Mouse (Mus musculus) embryonic facial prominence, embryonic 14.5 days (tissue): ENCODE results near the gene Tns3. TPM values are rescaled to one million over a fixed set of nuclear protein-coding genes. Genes with fewer than 3 reads are reported as not detected.
"Not testable (repeated sequence)": the region's sequence is repeated elsewhere in the genome, so short reads cannot be mapped to it uniquely, and the experiment has no call there.

ENCODE experiments used
- ATAC-seq: fragments of 200-750 bp; cut with Nextera tagmentation; 2 replicates; pipeline ENCODE4 v1.8.0; 2017; ENCODE audit warnings: low read depth, moderate number of reproducible peaks, moderate TSS enrichment
- DNase-seq: peaks from one replicate; pipeline ENCODE4 v3.0.0-alpha.2; 2015; ENCODE audit warnings: low spot score
- H3K27ac ChIP-seq: fragments of 300-500 bp; sonication (generic); replicated peaks from 2 replicates; pipeline ENCODE4 v1.5.1; 2014; ENCODE audit warnings: low read depth, mild to moderate bottlenecking, low read length, moderate library complexity
- H3K27me3 ChIP-seq: fragments of 300-500 bp; sonication (generic); replicated peaks from 2 replicates; pipeline ENCODE4 v1.6.1; 2014; ENCODE audit warnings: low read length; ENCODE audit not compliant: control insufficient read depth, insufficient read depth
- H3K36me3 ChIP-seq: fragments of 300-500 bp; sonication (generic); 2 replicates; pipeline ENCODE4 v1.6.1; 2014; ENCODE audit warnings: low read length, mixed read lengths; ENCODE audit not compliant: control insufficient read depth, insufficient read depth
- H3K4me1 ChIP-seq: fragments of 300-500 bp; sonication (generic); 2 replicates; pipeline ENCODE4 v1.6.1; 2014; ENCODE audit warnings: antibody characterized with exemption, low read length; ENCODE audit not compliant: control insufficient read depth, insufficient read depth
- H3K4me2 ChIP-seq: fragments of 300-500 bp; sonication (generic); 2 replicates; pipeline ENCODE4 v1.6.1; 2014; ENCODE audit warnings: low read depth, mild to moderate bottlenecking, low read length, moderate library complexity, mixed read lengths
- H3K4me3 ChIP-seq: fragments of 300-500 bp; sonication (generic); 2 replicates; pipeline ENCODE4 v1.5.1; 2014; ENCODE audit warnings: low read depth, mild to moderate bottlenecking, low read length
- H3K9ac ChIP-seq: fragments of 300-500 bp; sonication (generic); 2 replicates; pipeline ENCODE4 v1.6.1; 2014; ENCODE audit warnings: low read depth, mild to moderate bottlenecking, low read length, moderate library complexity, mixed read lengths
- H3K9me3 ChIP-seq: fragments of 300-500 bp; sonication (generic); 2 replicates; pipeline ENCODE4 v1.6.1; 2016; ENCODE audit warnings: low read length; ENCODE audit not compliant: control insufficient read depth
- WGBS: fragments of 180-500 bp; shearing (Covaris S2); extraction: QIAGEN DNeasy Blood & Tissue Kit; methylation state at CpG from one replicate; pipeline ENCODE4 v1.1.7; 2014; 5-methylcytosine and 5-hydroxymethylcytosine counted together
- polyA plus RNA-seq: library from polyadenylated mRNA; unstranded; fragments of >200 nt; fragmentation: Nextera tagmentation; extraction: Ambion mirVana; gene quantifications from 2 replicates; pipeline ENCODE4 v1.2.1, GENCODE M21; 2014

Gene Tns3
- polyA plus RNA-seq, 1 experiment from 2014 or later = 19.3 TPM

DNA sequence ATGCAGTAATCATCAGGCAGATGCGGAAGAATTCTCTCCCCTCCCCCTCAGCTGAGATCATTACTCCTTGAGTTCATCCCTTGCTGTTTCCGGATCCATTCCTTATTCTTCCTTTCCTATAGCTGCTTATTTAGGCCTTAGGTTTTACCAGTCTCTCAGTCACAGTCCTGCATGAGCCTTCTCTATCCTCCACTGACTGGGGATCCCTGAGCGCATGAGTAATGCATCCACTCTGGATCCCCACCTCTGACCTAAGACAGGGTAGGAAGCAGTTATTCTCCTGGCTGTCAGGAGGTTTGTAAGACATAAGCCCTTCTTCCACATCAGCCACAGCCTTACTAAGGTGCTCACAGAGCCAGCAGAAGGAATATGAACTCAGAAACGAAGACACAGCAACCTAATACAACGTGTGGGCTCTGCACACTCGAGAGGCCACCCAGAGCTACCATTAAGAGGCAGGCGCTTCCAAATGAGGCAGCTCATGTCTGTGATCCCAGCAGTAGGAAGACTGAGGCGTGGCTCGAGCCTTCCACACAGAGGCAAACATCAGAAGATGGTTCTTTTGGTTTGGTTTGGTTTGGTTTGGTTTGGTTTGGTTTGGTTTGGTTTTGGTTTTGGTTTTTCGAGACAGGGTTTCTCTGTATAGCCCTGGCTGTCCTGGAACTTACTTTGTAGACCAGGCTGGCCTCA, 38.3 kb downstream of the Tns3 start:
- DNase-seq = no peak
- Histone ChIP-seq H3K9me3 (no peaks in the 10 kb centered on the region), H3K36me3 (no peaks in the 10 kb centered on the region), H3K4me1 (peaks cover 37% of the 10 kb centered on the region), H3K4me2 (no peak overlapping the region), H3K27ac (peak overlapping the region; percentile 97), H3K9ac (no peak overlapping the region), H3K27me3 (no peaks in the 10 kb centered on the region), H3K4me3 (no peak overlapping the region)
- whole genome bisulfite sequencing = 56% methylated on average over 10 of the region's 10 CpGs
- no peak for ATAC-seq

DNA sequence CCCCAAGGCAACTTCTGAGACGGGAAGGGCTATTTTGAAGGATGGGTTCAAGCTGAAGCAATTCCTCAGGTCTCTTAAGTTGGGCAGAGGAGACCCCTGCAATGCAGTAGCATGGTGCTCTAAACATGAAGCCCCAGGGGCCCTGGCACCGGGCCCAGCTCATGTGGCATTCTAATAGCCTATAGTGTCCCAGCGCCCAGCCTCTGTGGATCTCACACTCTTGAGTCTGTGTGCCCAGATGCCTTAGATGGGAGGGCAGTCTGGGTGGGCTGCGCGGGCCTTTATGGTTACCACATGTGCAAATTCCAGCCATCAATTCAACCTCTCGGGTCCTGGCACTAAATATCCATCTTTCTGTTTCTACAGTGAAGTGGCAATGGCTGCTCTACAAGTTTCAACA, 38.9 kb downstream of the Tns3 start:
- peak overlapping the region; percentile 86; the same call in 1 of the 2 replicates for H3K4me3 ChIP-seq
- H3K27ac ChIP-seq = peak overlapping the region; percentile 97
- H3K4me2 ChIP-seq = peak overlapping the region; percentile 97
- peak overlapping the region; percentile 95; the same call in 1 of the 2 replicates for H3K9ac ChIP-seq
- ATAC-seq (no peak; the same call in 1 of the 2 replicates), DNase-seq (peak; percentile 80)
- WGBS = 31% methylated on average over 6 of the region's 6 CpGs
- peaks cover 37% of the 10 kb centered on the region for H3K4me1 ChIP-seq
- no peaks in the 10 kb centered on the region for H3K36me3 ChIP-seq
- H3K9me3 ChIP-seq = no peaks in the 10 kb centered on the region
- H3K27me3 ChIP-seq = no peaks in the 10 kb centered on the region

DNA sequence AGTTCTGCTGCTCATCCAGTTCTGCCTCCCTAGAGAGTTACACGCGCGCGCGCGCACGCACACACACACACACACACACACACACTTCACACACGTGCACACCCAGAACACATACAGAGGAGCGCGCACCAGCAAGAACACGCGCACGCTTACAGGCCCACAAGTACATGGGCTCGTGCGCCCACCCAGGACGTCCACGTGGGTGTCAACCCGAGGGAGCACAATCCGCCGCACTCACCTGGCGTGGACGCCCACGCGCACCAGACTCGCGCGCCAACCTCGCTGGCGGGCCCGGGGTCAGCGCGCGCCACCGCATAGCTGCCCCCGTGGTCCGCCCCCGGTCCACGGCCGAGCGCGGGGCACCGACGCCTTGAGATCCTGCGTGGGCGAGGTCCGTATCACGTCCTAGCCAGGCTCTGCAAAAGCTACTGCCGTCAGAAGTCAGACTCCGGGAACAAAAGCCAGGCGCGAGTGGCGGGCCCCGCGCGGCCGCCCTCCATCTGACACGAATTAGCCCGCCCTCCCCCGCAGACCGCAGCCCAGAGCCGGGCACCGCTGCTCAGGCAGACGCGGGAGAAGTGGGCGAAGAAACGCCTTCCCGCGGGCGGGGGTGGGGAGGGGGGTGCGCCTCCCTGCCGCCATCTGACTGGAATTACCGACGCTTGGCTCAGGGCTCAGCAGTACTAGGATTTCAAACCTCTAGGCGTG, 40.0 kb downstream of the Tns3 start:
- ATAC-seq (peak; percentile 90), DNase-seq (peak; percentile 93)
- H3K27me3 ChIP-seq = no peaks in the 10 kb centered on the region
- H3K4me2 ChIP-seq = peak overlapping the region; percentile 97
- no peaks in the 10 kb centered on the region for H3K36me3 ChIP-seq
- WGBS = 0% methylated on average over 21 of the region's 74 CpGs
- peak overlapping the region; percentile 97 for H3K27ac ChIP-seq
- H3K4me1 ChIP-seq = peaks cover 37% of the 10 kb centered on the region
- no peaks in the 10 kb centered on the region for H3K9me3 ChIP-seq
- peak overlapping the region; percentile 86 for H3K4me3 ChIP-seq
- peak overlapping the region; percentile 95 for H3K9ac ChIP-seq

DNA sequence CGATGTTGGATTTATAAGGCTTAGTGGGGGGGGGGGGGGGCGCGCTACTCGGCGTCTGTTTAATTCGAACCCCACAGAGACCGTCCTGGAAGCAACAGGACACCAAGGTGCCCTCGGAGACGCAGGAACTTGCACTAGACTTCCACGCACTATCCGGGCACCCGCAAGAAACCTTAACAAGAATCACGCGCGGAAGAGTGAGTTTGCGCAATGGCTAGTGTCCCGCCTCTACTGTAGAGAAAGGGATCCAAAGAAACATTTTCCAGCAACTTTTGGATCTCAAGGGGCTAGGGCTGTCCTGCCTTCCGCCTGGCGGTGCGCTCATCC, 40.5 kb downstream of the Tns3 start:
- ATAC-seq = no peak
- Histone ChIP-seq H3K27me3 (no peaks in the 10 kb centered on the region), H3K36me3 (no peaks in the 10 kb centered on the region), H3K4me3 (peak overlapping the region; percentile 86), H3K4me1 (peaks cover 32% of the 10 kb centered on the region), H3K27ac (peak overlapping the region; percentile 97), H3K4me2 (peak overlapping the region; percentile 97), H3K9me3 (no peaks in the 10 kb centered on the region), H3K9ac (peak overlapping the region; percentile 95)
- under 1% methylated on average over 20 of the region's 20 CpGs for WGBS
- DNase-seq = no peak

DNA sequence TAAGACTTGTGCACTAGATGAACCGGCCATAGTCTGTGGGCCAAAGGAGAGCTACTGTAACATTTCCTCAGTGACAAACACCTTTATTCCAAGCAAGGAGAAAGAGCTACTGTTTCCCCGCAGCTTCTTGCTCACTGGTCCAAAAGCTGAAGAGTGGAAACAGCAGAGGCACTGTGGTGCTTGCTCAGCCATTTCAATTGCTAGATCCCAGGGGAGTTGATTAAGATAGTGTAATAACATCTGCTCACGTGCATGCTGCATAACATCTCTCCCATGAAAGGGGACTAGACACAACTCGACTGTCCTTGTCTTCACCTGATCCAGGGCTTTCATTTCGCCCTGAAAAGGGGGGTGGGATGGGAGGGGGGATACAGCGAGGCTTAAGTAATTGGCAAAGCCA, 41.7 kb downstream of the Tns3 start:
- Histone ChIP-seq H3K9me3 (no peaks in the 10 kb centered on the region), H3K27ac (peak overlapping the region; percentile 97; the same call in 1 of the 2 replicates), H3K4me3 (peak overlapping the region; percentile 86), H3K4me1 (peaks cover 35% of the 10 kb centered on the region), H3K9ac (peak overlapping the region; percentile 95), H3K36me3 (no peaks in the 10 kb centered on the region), H3K4me2 (peak overlapping the region; percentile 97), H3K27me3 (no peaks in the 10 kb centered on the region)
- DNase-seq (peak; percentile 79), ATAC-seq (no peak)
- WGBS = 28% methylated on average over 6 of the region's 6 CpGs

DNA sequence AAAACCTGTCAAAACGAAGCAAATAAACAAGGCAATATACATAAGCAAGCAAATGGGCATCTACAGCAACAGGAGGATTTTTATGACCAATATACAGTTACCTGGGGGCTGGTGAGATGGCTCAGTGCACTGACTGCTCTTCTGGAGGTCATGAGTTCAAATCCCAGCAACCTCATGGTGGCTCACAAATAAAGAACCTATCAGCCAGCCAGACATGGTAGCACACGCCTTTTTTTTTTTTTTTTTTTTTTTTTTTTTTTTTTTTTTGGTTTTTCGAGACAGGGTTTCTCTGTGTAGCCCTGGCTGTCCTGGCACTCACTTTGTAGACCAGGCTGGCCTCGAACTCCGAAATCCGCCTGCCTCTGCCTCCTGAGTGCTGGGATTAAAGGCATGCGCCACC, 45.2 kb downstream of the Tns3 start:
- not testable (repeated sequence) for DNase-seq, H3K9me3 ChIP-seq, H3K4me3 ChIP-seq, H3K27me3 ChIP-seq, ATAC-seq, H3K27ac ChIP-seq, H3K9ac ChIP-seq, H3K4me2 ChIP-seq
- WGBS = 87% methylated on average over 7 of the region's 7 CpGs
- Histone ChIP-seq H3K36me3 (peaks cover 10% of the 10 kb centered on the region), H3K4me1 (peaks cover 25% of the 10 kb centered on the region)

DNA sequence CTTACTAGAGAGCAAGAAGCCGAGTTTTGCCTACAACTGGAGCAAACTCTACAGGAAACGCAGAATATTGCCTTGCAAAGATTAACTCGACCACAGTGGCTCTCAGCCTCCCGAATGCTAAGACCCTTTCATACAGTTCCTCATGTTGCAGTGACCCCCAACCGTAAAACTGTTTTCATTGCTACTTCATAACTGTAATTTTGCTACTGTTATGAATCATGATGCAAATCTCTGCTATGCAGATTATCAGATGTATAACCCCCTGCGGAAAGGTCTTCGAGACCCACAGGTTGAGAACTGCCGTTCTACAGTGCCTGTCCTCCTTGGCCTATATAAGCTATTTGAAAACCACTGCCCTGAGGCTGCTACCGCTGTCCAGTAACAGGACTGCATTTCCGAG, 46.0 kb downstream of the Tns3 start:
- ATAC-seq = no peak
- peaks cover 25% of the 10 kb centered on the region for H3K4me1 ChIP-seq
- WGBS = 55% methylated on average over 10 of the region's 10 CpGs
- H3K9ac ChIP-seq = no peak overlapping the region
- no peak overlapping the region for H3K4me2 ChIP-seq
- H3K36me3 ChIP-seq = peaks cover 17% of the 10 kb centered on the region
- no peaks in the 10 kb centered on the region for H3K9me3 ChIP-seq
- DNase-seq = no peak
- H3K27ac ChIP-seq = no peak overlapping the region
- no peaks in the 10 kb centered on the region for H3K27me3 ChIP-seq
- H3K4me3 ChIP-seq = no peak overlapping the region

DNA sequence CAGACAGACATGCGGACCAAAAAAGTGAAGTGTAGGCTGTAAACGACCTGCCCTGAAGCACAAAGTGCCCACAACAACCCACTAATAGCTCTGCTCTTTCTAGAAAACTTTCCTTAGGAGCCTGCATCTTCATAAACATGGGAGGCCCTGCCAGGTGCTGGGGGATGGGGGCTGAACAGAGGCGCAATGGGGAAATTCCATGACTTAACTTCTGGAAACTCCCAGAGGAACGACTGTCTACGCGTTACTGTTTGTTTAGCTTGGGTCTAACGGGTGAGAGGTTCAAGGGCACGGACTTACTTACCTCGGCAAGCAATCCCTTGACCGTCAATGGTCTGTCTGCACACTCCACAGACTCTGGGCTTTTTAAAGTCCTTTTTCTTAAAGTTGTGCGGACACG, 48.9 kb downstream of the Tns3 start:
- H3K36me3 ChIP-seq = peaks cover 29% of the 10 kb centered on the region
- no peaks in the 10 kb centered on the region for H3K27me3 ChIP-seq
- H3K27ac ChIP-seq = no peak overlapping the region
- no peak overlapping the region for H3K4me2 ChIP-seq
- DNase-seq (no peak), ATAC-seq (no peak)
- H3K9ac ChIP-seq = no peak overlapping the region
- no peaks in the 10 kb centered on the region for H3K9me3 ChIP-seq
- H3K4me3 ChIP-seq = no peak overlapping the region
- H3K4me1 ChIP-seq = peaks cover 15% of the 10 kb centered on the region
- WGBS = 58% methylated on average over 12 of the region's 12 CpGs
